Mouse (Mus musculus) CH12.LX (cell line): ENCODE measurements around the gene Pald1. TPM values are rescaled to one million over a fixed set of nuclear protein-coding genes. Genes with fewer than 3 reads are reported as not detected.
A peak's percentile ranks its signal among the peaks of the same experiment; 100 is the strongest.

ENCODE experiments used
- DNase-seq: peaks from one replicate; pipeline ENCODE4 v3.0.0-alpha.2; 2013; ENCODE audit errors: extremely low read depth
- H3K27ac ChIP-seq: 2 replicates; pipeline ENCODE4 v1.5.1; 2012; ENCODE audit warnings: low read depth, mild to moderate bottlenecking, control low read depth, moderate library complexity; ENCODE audit not compliant: insufficient read depth
- H3K27me3 ChIP-seq: replicated peaks from 2 replicates; pipeline ENCODE3; 2012; ENCODE audit warnings: inconsistent platforms
- H3K36me3 ChIP-seq, 2 experiments: replicated peaks in 1 of 2; 2 replicates each; pipeline versions ENCODE3 to v1.6.1; 2012; ENCODE audit warnings: inconsistent platforms in 1 of 2, low read length in 1 of 2, mild to moderate bottlenecking in 1 of 2, mixed read lengths in 1 of 2, moderate library complexity in 1 of 2; ENCODE audit not compliant: control insufficient read depth in 1 of 2, insufficient read depth in 1 of 2
- H3K4me1 ChIP-seq, 2 experiments: 2 replicates each; pipeline ENCODE4 v1.6.1; 2012; ENCODE audit warnings: inconsistent platforms in 1 of 2, moderate library complexity in 1 of 2; ENCODE audit not compliant: insufficient read depth in 2 of 2, control insufficient read depth in 1 of 2
- H3K4me2 ChIP-seq: 2 replicates; pipeline ENCODE4 v1.6.1; 2012; ENCODE audit warnings: low read depth, mild to moderate bottlenecking, control low read depth; ENCODE audit not compliant: poor library complexity, insufficient read depth, severe bottlenecking
- H3K4me3 ChIP-seq, 3 experiments: fragments of 150-350 bp in 1 of 3; sonication (generic) in 1 of 3; replicated peaks in 1 of 3; 2 replicates each; pipeline versions ENCODE3 to v1.5.1; 2011 to 2012; ENCODE audit warnings: low read depth in 2 of 3, low read length in 2 of 3, mild to moderate bottlenecking in 2 of 3, moderate library complexity in 2 of 3, control low read depth in 1 of 3, improper control_type of control experiment in 1 of 3, inconsistent platforms in 1 of 3, mixed read lengths in 1 of 3; ENCODE audit not compliant: poor library complexity in 1 of 3
- H3K79me2 ChIP-seq: replicated peaks from 2 replicates; pipeline ENCODE4 v1.6.1; 2012; ENCODE audit warnings: mild to moderate bottlenecking, moderate library complexity; ENCODE audit not compliant: control insufficient read depth, poor library complexity, insufficient read depth, severe bottlenecking; ENCODE audit errors: extremely low read depth
- H3K9ac ChIP-seq: 2 replicates; pipeline ENCODE4 v1.6.1; 2012; ENCODE audit warnings: low read depth, mild to moderate bottlenecking, control low read depth, moderate library complexity; ENCODE audit not compliant: insufficient read depth
- H3K9me3 ChIP-seq: replicated peaks from 2 replicates; pipeline ENCODE3; 2012; ENCODE audit warnings: low read length, inconsistent platforms, mixed read lengths
- EP300 ChIP-seq: IDR thresholded peaks from 2 replicates; pipeline ENCODE4 v1.6.1; 2011; ENCODE audit warnings: low read length, improper control_type of control experiment
- ETS1 ChIP-seq: conservative IDR thresholded peaks from 2 replicates; pipeline ENCODE4 v1.6.1; 2012; ENCODE audit warnings: low read depth, mild to moderate bottlenecking, inconsistent platforms, low read length, improper control_type of control experiment, moderate library complexity
- HCFC1 ChIP-seq: IDR thresholded peaks from 2 replicates; pipeline ENCODE4 v1.6.1; 2012; ENCODE audit warnings: low read depth, mild to moderate bottlenecking, inconsistent platforms, low read length, improper control_type of control experiment
- IRF4 ChIP-seq: IDR thresholded peaks from 2 replicates; pipeline ENCODE4 v1.6.1; 2014; ENCODE audit warnings: low read depth, mild to moderate bottlenecking, inconsistent platforms, low read length, improper control_type of control experiment
- JUN ChIP-seq: IDR thresholded peaks from 2 replicates; pipeline ENCODE4 v1.6.1; 2011; ENCODE audit warnings: low read depth, mild to moderate bottlenecking, low read length, improper control_type of control experiment, moderate library complexity; ENCODE audit not compliant: insufficient read depth
- KAT2A ChIP-seq: IDR thresholded peaks from 2 replicates; pipeline ENCODE4 v1.6.1; 2012; ENCODE audit warnings: low read length, improper control_type of control experiment, inconsistent platforms; ENCODE audit not compliant: insufficient replicate concordance
- MAFK ChIP-seq: IDR thresholded peaks from 2 replicates; pipeline ENCODE4 v1.6.1; 2011; ENCODE audit warnings: low read length, improper control_type of control experiment; ENCODE audit not compliant: insufficient replicate concordance
- MAZ ChIP-seq: IDR thresholded peaks from 2 replicates; pipeline ENCODE4 v1.6.1; 2012; ENCODE audit warnings: low read depth, mild to moderate bottlenecking, inconsistent platforms, low read length, improper control_type of control experiment, moderate library complexity
- MEF2A ChIP-seq: IDR thresholded peaks from 2 replicates; pipeline ENCODE4 v1.6.1; 2014; ENCODE audit warnings: low read depth, mild to moderate bottlenecking, inconsistent platforms, low read length, improper control_type of control experiment, borderline replicate concordance
- MXI1 ChIP-seq: IDR thresholded peaks from 2 replicates; pipeline ENCODE4 v1.6.1; 2011; ENCODE audit warnings: mild to moderate bottlenecking, low read depth, low read length, improper control_type of control experiment
- NELFE ChIP-seq: IDR thresholded peaks from 2 replicates; pipeline ENCODE4 v1.6.1; 2011; ENCODE audit warnings: low read depth, low read length, improper control_type of control experiment
- POLR2A ChIP-seq: IDR thresholded peaks from 2 replicates; pipeline ENCODE4 v1.6.1; 2011; ENCODE audit warnings: low read depth, mild to moderate bottlenecking, improper control_type of control experiment, low read length
- POLR2AphosphoS2 ChIP-seq: IDR thresholded peaks from 2 replicates; pipeline ENCODE4 v1.6.1; 2011; ENCODE audit warnings: low read depth, low read length, improper control_type of control experiment
- RAD21 ChIP-seq: IDR thresholded peaks from 2 replicates; pipeline ENCODE4 v1.6.1; 2011; ENCODE audit warnings: low read depth, mild to moderate bottlenecking, low read length, improper control_type of control experiment, moderate library complexity
- SIN3A ChIP-seq: IDR thresholded peaks from 2 replicates; pipeline ENCODE4 v1.6.1; 2012; ENCODE audit warnings: low read length, improper control_type of control experiment, inconsistent platforms
- SMC3 ChIP-seq: IDR thresholded peaks from 2 replicates; pipeline ENCODE4 v1.6.1; 2011; ENCODE audit warnings: low read depth, low read length, improper control_type of control experiment
- TBP ChIP-seq: conservative IDR thresholded peaks from 2 replicates; pipeline ENCODE4 v1.6.1; 2011; ENCODE audit warnings: low read depth, low read length, improper control_type of control experiment
- TCF12 ChIP-seq: IDR thresholded peaks from 2 replicates; pipeline ENCODE4 v1.6.1; 2014; ENCODE audit warnings: low read depth, mild to moderate bottlenecking, inconsistent platforms, low read length, improper control_type of control experiment
- ZKSCAN1 ChIP-seq: IDR thresholded peaks from 2 replicates; pipeline ENCODE4 v1.6.1; 2012; ENCODE audit warnings: low read depth, inconsistent platforms, low read length, improper control_type of control experiment, borderline replicate concordance
- dilution Hi-C: fragments of 300-500 bp; cut with MboI; formaldehyde crosslinking; loops from 2 replicates; pipeline ENCODE4 v1.14.3; 2020; ENCODE audit warnings: low sequenced_read_pairs; ENCODE audit not compliant: extremely low pct_unique_long_range_greater_than_20kb, extremely low pct_ligation_motif_present
- in situ Hi-C: fragments of 300-500 bp; cut with MboI; formaldehyde crosslinking; loops from 3 replicates; pipeline ENCODE4 v1.14.3; 2019; ENCODE audit warnings: low sequenced_read_pairs, low pct_ligation_motif_present, low pct_unique_long_range_greater_than_20kb, mixed read lengths
- polyA plus RNA-seq: library from polyadenylated mRNA; unstranded; fragments of >175 nt; gene quantifications from 2 replicates; pipeline ENCODE4 v1.2.1, GENCODE M21; 2012; ENCODE audit warnings: low read depth; ENCODE audit not compliant: insufficient read length
- total RNA-seq, 2 experiments: library from RNA; depleted of rRNA; stranded (reverse); fragments of 300-350 nt in 1 of 2; fragments of >200 nt in 1 of 2; gene quantifications; 2 replicates each; pipeline ENCODE4 v1.2.3; 2012 to 2014

Pald1 gene
- total and polyA plus RNA-seq, 3 experiments, result 1.5 to 2.0 (median 1.5) TPM

- no peak for TF ChIP-seq TBP
- TF ChIP-seq MEF2A, result 0 out of 2 replicates have a peak, but pooled peaks have one; percentile 33
- 0 out of 2 replicates have a peak, but pooled peaks have one; percentile 27 for TF ChIP-seq SIN3A
- TF ChIP-seq MAFK, result 0 out of 2 replicates have a peak, but pooled peaks have one; percentile 19
- TF ChIP-seq ETS1, result 0 out of 2 replicates have a peak, but pooled peaks have one; percentile 33
- TF ChIP-seq RAD21, result no peak
- in situ Hi-C loops, result loop anchor here (5.0 kb wide), 1 partner anchor 49 kb away; no protein-coding TSS in a partner anchor
- H3K4me2 ChIP-seq, result no peak overlapping the region
- no peaks in the 10 kb centered on the region for H3K79me2 ChIP-seq
- H3K27me3 ChIP-seq, result peaks cover 17% of the 10 kb centered on the region
- peak; percentile 58 for DNase-seq
- H3K36me3 ChIP-seq, result no peaks in the 10 kb centered on the region
- peaks cover 7 to 41% of the 10 kb centered on the region in 2 experiments for H3K4me1 ChIP-seq
- no peak overlapping the region for H3K27ac ChIP-seq
- dilution Hi-C loops, result no loop called here
- no peak overlapping the region for H3K9ac ChIP-seq
- H3K4me3 ChIP-seq, result no peak overlapping the region
- no peaks in the 10 kb centered on the region for H3K9me3 ChIP-seq
These were observed 3.0 kb upstream of the Pald1 start for GRCm38 (mm10) chr10:61386284-61386683.

GRCm38 (mm10) chr10:61385174-61385573, 1.8 kb upstream of the Pald1 start:
- Histone ChIP-seq H3K27ac (no peak overlapping the region), H3K27me3 (peaks cover 18% of the 10 kb centered on the region), H3K4me2 (no peak overlapping the region), H3K4me1 (peaks cover 7 to 45% of the 10 kb centered on the region in 2 experiments), H3K4me3 (no peak overlapping the region), H3K36me3 (no peaks in the 10 kb centered on the region), H3K9ac (no peak overlapping the region), H3K9me3 (no peaks in the 10 kb centered on the region), H3K79me2 (no peaks in the 10 kb centered on the region)
- TF ChIP-seq JUN (no peak), MAZ (no peak), SMC3 (no peak), IRF4 (no peak), EP300 (no peak), POLR2A (no peak), ZKSCAN1 (no peak), HCFC1 (no peak)
- no peak for DNase-seq
- in situ Hi-C loops (loop anchor here (5.0 kb wide), 1 partner anchor 48 kb away; no protein-coding TSS in a partner anchor), dilution Hi-C loops (no loop called here)

- Histone ChIP-seq H3K4me1 (peaks cover 7 to 45% of the 10 kb centered on the region in 2 experiments), H3K27ac (no peak overlapping the region), H3K4me3 (peak overlapping the region; percentile 32 to 61 (median 56)), H3K9me3 (no peaks in the 10 kb centered on the region), H3K4me2 (peak overlapping the region; percentile 70), H3K79me2 (no peaks in the 10 kb centered on the region), H3K36me3 (no peaks in the 10 kb centered on the region), H3K27me3 (peaks cover 19% of the 10 kb centered on the region), H3K9ac (peak overlapping the region; percentile 23)
- DNase-seq, result no peak
- TF ChIP-seq POLR2A (no peak), TCF12 (no peak), SMC3 (no peak), KAT2A (no peak), POLR2AphosphoS2 (no peak), NELFE (no peak), TBP (no peak), MXI1 (no peak)
- dilution Hi-C loops, result no loop called here
- in situ Hi-C loops, result no loop called here
These were observed 351 bp upstream of the Pald1 start for GRCm38 (mm10) chr10:61383715-61384047.
